Mouse (Mus musculus): ENCODE data around the gene Gm17660.

- TF ChIP-seq EP300 (IDR thresholded peaks at IDR 0.05; ENCODE audit: low read length), result no peak
- TF ChIP-seq POLR2A (IDR thresholded peaks at IDR 0.05; ENCODE audit: low read depth, low read length), result no peak
- no peak for TF ChIP-seq CTCF (conservative IDR thresholded peaks at IDR 0.05 in 1 of 2, IDR thresholded peaks at IDR 0.05 in 1 of 2; ENCODE audit: low read depth in 2 of 2, low read length in 2 of 2)
- no peak for TF ChIP-seq MXI1 (IDR thresholded peaks at IDR 0.05; ENCODE audit: low read depth, low read length)
- TF ChIP-seq ZNF384 (IDR thresholded peaks at IDR 0.05; ENCODE audit: low read depth, low read length), result no peak
- no peak for TF ChIP-seq ZC3H11A (IDR thresholded peaks at IDR 0.05; ENCODE audit: low read depth, low read length)
- TF ChIP-seq ZKSCAN1 (IDR thresholded peaks at IDR 0.05; ENCODE audit: borderline replicate concordance, low read depth, low read length), result no peak
- no peak for TF ChIP-seq MAZ (IDR thresholded peaks at IDR 0.05; ENCODE audit: low read depth, low read length)
- no peak for TF ChIP-seq MAFK (IDR thresholded peaks at IDR 0.05; ENCODE audit: insufficient replicate concordance, low read length)
- TF ChIP-seq IRF4 (IDR thresholded peaks at IDR 0.05; ENCODE audit: low read depth, low read length), result no peak
- no peak for TF ChIP-seq NELFE (IDR thresholded peaks at IDR 0.05; ENCODE audit: low read depth, low read length)
- TF ChIP-seq TCF12 (IDR thresholded peaks at IDR 0.05; ENCODE audit: low read depth, low read length), result no peak
- no peak for TF ChIP-seq E2F4 (IDR thresholded peaks at IDR 0.05; ENCODE audit: insufficient replicate concordance, low read depth, low read length)
Observed at GRCm38 (mm10) chr5:104103171-104103570, 25.8 kb upstream of the Gm17660 start.

Measured in CH12.LX (cell line).